ENCODE assay signal across 8 mouse cellular contexts in the genomic region with DNA sequence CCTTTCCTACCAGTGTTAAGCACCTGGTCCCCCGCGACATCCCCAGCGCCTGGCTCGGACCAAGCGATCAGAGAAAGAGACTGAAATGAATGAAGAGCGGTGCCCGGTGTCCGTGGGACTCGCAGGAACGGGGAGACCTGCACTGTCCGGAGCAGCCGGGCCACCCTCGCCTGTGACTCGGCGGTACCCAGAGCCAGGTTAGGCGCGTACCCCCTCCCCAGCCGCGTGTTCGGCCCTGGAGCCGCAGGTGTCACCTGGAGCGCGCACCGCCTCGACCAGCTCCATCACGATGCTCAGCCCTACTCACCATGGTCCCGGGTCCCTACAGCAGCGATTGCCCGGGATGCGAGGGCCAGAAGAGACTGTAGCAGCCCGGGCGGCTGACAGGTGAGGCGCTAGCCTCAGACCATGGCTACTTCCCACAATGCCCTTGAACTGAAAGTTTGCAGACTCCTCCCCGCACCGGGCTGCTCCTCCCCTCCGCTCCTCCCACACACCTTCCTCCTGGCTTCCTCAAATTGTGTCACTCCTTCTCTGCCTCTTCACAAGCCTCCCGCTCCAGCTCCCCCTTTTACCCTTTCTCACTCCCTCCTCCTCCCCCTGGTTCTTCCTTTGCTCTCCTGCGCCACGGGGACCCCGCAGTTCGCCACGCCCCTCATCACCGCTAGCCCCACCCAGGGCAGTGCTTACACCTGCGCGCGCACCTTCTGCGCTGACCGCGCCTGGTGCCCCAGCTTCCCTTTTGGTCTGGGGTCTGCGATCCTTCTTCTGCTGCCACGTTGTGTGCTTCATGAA. TPM values are rescaled to one million over a fixed set of nuclear protein-coding genes. Genes with fewer than 3 reads are reported as not detected.
DNase-seq lines count a peak whose midpoint lies in the region; ATAC-seq and TF ChIP-seq lines count a peak whose summit lies in the region.

Ap1s3 (minus strand) TSS at position 430 of the 795 bp plus-strand sequence.

- peaks cover 38% of the 10 kb centered on the region for H3K27me3 ChIP-seq in heart, embryonic 10.5 days (ENCODE audit: insufficient read depth, poor library complexity, severe bottlenecking)
- peaks cover 13% of the 10 kb centered on the region for H3K27me3 ChIP-seq in kidney, embryonic 14.5 days (ENCODE audit: control insufficient read depth, insufficient read depth, low read length)
- H3K27me3 ChIP-seq in liver, embryonic 14.5 days (ENCODE audit: control insufficient read depth, insufficient read depth, low read length), result peaks cover 3% of the 10 kb centered on the region; the same call in 1 of the 2 replicates
- no peaks in the 10 kb centered on the region for H3K27me3 ChIP-seq in stomach, embryonic 14.5 days (ENCODE audit: control insufficient read depth, insufficient read depth, low read length)

- H3K9ac ChIP-seq in kidney, embryonic 14.5 days (ENCODE audit: low read depth, low read length), result peak within 1 kb of the TSS; percentile 49
- peak within 1 kb of the TSS; percentile 65 for H3K9ac ChIP-seq in liver, embryonic 14.5 days (replicated peaks)
- H3K9ac ChIP-seq in stomach, embryonic 14.5 days (replicated peaks; ENCODE audit: low read depth, low read length), result peak within 1 kb of the TSS; percentile 38

- peak within 1 kb of the TSS; percentile 72 for H3K27ac ChIP-seq in heart, embryonic 10.5 days
- H3K27ac ChIP-seq in kidney, embryonic 14.5 days (ENCODE audit: low read depth, low read length), result peak within 1 kb of the TSS; percentile 47; the same call in 1 of the 2 replicates
- no peak within 1 kb of the TSS for H3K27ac ChIP-seq in liver, embryonic 14.5 days
- peak within 1 kb of the TSS; percentile 21; the same call in 1 of the 2 replicates for H3K27ac ChIP-seq in stomach, embryonic 14.5 days (ENCODE audit: low read length)

- intact Hi-C loops in heart, postnatal 25 days (cut with DNase I), result no loop called here

- H3K9me3 ChIP-seq in heart, embryonic 10.5 days, result no peaks in the 10 kb centered on the region
- H3K9me3 ChIP-seq in kidney, embryonic 14.5 days (ENCODE audit: control insufficient read depth, low read length), result no peaks in the 10 kb centered on the region
- no peaks in the 10 kb centered on the region for H3K9me3 ChIP-seq in liver, embryonic 14.5 days (ENCODE audit: control insufficient read depth, low read length)
- H3K9me3 ChIP-seq in stomach, embryonic 14.5 days (ENCODE audit: control insufficient read depth, low read depth, low read length), result no peaks in the 10 kb centered on the region

- no peaks in the 10 kb centered on the region for H3K36me3 ChIP-seq in heart, embryonic 10.5 days
- no peaks in the 10 kb centered on the region for H3K36me3 ChIP-seq in kidney, embryonic 14.5 days (ENCODE audit: control insufficient read depth, insufficient read depth, low read length)
- no peaks in the 10 kb centered on the region for H3K36me3 ChIP-seq in liver, embryonic 14.5 days (replicated peaks; ENCODE audit: control insufficient read depth, insufficient read depth, low read depth)
- no peaks in the 10 kb centered on the region for H3K36me3 ChIP-seq in stomach, embryonic 14.5 days (ENCODE audit: control insufficient read depth, insufficient read depth, low read length)

- under 1% methylated on average over 51 of the region's 51 CpGs for WGBS in heart, embryonic 10.5 days
- under 1% methylated on average over 51 of the region's 51 CpGs for WGBS in kidney, embryonic 14.5 days
- WGBS in liver, embryonic 14.5 days (ENCODE audit: insufficient replicate concordance), result under 1% methylated on average over 51 of the region's 51 CpGs
- under 1% methylated on average over 51 of the region's 51 CpGs for WGBS in stomach, embryonic 14.5 days

- peak; percentile 94 for ATAC-seq in kidney, embryonic 14.5 days (ENCODE audit: low FRiP score, low TSS enrichment)
- peak; percentile 92 for ATAC-seq in liver, embryonic 14.5 days (ENCODE audit: insufficient read depth)
- ATAC-seq in stomach, embryonic 14.5 days (ENCODE audit: insufficient number of reproducible peaks, insufficient read depth, low FRiP score, low read depth), result peak; percentile 91

- H3K4me3 ChIP-seq in heart, embryonic 10.5 days, result peak within 1 kb of the TSS; percentile 74
- H3K4me3 ChIP-seq in kidney, embryonic 14.5 days (ENCODE audit: low read length), result peak within 1 kb of the TSS; percentile 65
- peak within 1 kb of the TSS; percentile 76 to 85 for H3K4me3 ChIP-seq in liver, embryonic 14.5 days (ENCODE audit: insufficient read depth in 1 of 2, low read depth in 2 of 2, low read length in 2 of 2)
- H3K4me3 ChIP-seq in stomach, embryonic 14.5 days (ENCODE audit: low read depth, low read length), result peak within 1 kb of the TSS; percentile 57

- peaks cover 12% of the 10 kb centered on the region; the same call in 1 of the 2 replicates for H3K4me1 ChIP-seq in heart, embryonic 10.5 days
- no peaks in the 10 kb centered on the region for H3K4me1 ChIP-seq in kidney, embryonic 14.5 days (ENCODE audit: control insufficient read depth, insufficient read depth, low read length)
- H3K4me1 ChIP-seq in liver, embryonic 14.5 days (replicated peaks; ENCODE audit: control insufficient read depth in 2 of 2, insufficient read depth in 2 of 2, low read length in 1 of 2), result peaks cover 0 to 5% of the 10 kb centered on the region in 2 experiments; a peak in 2 of 4 replicates
- no peaks in the 10 kb centered on the region for H3K4me1 ChIP-seq in stomach, embryonic 14.5 days (ENCODE audit: control insufficient read depth, insufficient read depth, low read length)

- H3K4me2 ChIP-seq in kidney, embryonic 14.5 days (replicated peaks; ENCODE audit: low read depth, low read length), result peak within 1 kb of the TSS; percentile 93
- peak within 1 kb of the TSS; percentile 88 for H3K4me2 ChIP-seq in liver, embryonic 14.5 days (ENCODE audit: low read depth)
- H3K4me2 ChIP-seq in stomach, embryonic 14.5 days (replicated peaks; ENCODE audit: low read depth, low read length), result peak within 1 kb of the TSS; percentile 91

- TF ChIP-seq CTCF in liver, embryonic 14.5 days (IDR thresholded peaks at IDR 0.05; ENCODE audit: low read depth), result no peak

- no peak for TF ChIP-seq EP300 in liver, embryonic 14.5 days (IDR thresholded peaks at IDR 0.05; ENCODE audit: low read depth)

- DNase-seq in heart, adult 18-20 months, result peak; percentile 21 to 34
- no peak for DNase-seq in heart, postnatal 25 days (ENCODE audit: low spot score)
- peak; percentile 25 to 32 for DNase-seq in cerebellum, postnatal 4 days (ENCODE audit: low spot score in 2 of 2)
- DNase-seq in heart, embryonic 10.5 days (ENCODE audit: low spot score), result peak; percentile 81
- peak; percentile 33 to 42 (median 38) for DNase-seq in liver, embryonic 14.5 days (ENCODE audit: low read depth in 3 of 3, low spot score in 3 of 3)
- peak; percentile 59 to 79 for DNase-seq in natural killer cell, adult 2 months (ENCODE audit: low spot score in 2 of 2)

RNA-seq across cellular contexts. Expression of gene Ap1s3, which starts in this region (rescaled TPM):
- total RNA-seq in heart, adult 18-20 months (2021), result 1 to 10 TPM in 1 of 2 experiments, under 1 TPM in 1; 0.15 to 1.0 TPM
- total RNA-seq in heart, postnatal 25 days (2021), result under 1 TPM; 0.08 to 0.56 TPM
- 0.21 and 0.28 TPM in 2 replicates for polyA plus RNA-seq in heart, embryonic 10.5 days (2016; fragmentation: Nextera tagmentation; extraction: Ambion mirVana)
- polyA plus RNA-seq in kidney, embryonic 14.5 days (2014; fragmentation: Nextera tagmentation; extraction: Ambion mirVana), result 0.92 and 2.0 TPM in 2 replicates
- 1.0 and 1.6 TPM in 2 replicates for polyA plus RNA-seq in liver, embryonic 14.5 days (2012; rRNA removed)
- 0.39 and 0.49 TPM in 2 replicates for polyA plus RNA-seq in liver, embryonic 14.5 days (2014; fragmentation: Nextera tagmentation; extraction: Ambion mirVana)
- polyA plus RNA-seq in stomach, embryonic 14.5 days (2014; fragmentation: Nextera tagmentation; extraction: Ambion mirVana), result 0.43 and 0.50 TPM in 2 replicates

Comparison
In these comparisons a context has a peak if more than half of its experiments do, and no peak if none do; other contexts are left out.
1. Peak in DNase-seq, H3K4me3 ChIP-seq and H3K27ac ChIP-seq in heart, embryonic 10.5 days; RNA of the gene not detected or under 1 TPM.
2. Peak in ATAC-seq, H3K4me3 ChIP-seq, H3K27ac ChIP-seq, H3K9ac ChIP-seq and H3K4me2 ChIP-seq in stomach, embryonic 14.5 days; RNA of the gene not detected or under 1 TPM.